Mouse (Mus musculus) limb, embryonic 14.5 days (tissue): ENCODE results near the gene Kirrel3. TPM values are rescaled to one million over a fixed set of nuclear protein-coding genes. Genes with fewer than 3 reads are reported as not detected.

Source experiments
- ATAC-seq: fragments of 200-750 bp; cut with Nextera tagmentation; 2 replicates; pipeline ENCODE4 v1.8.0; 2017; ENCODE audit warnings: low read depth, moderate number of reproducible peaks, moderate TSS enrichment; ENCODE audit not compliant: low FRiP score
- DNase-seq: peaks from one replicate; pipeline ENCODE4 v3.0.0-alpha.2; 2015; ENCODE audit warnings: low spot score
- H3K27ac ChIP-seq: fragments of 300-500 bp; sonication (generic); replicated peaks from 2 replicates; pipeline ENCODE4 v1.5.1; 2014; ENCODE audit warnings: low read depth, mild to moderate bottlenecking, low read length, moderate library complexity, mixed read lengths
- H3K27me3 ChIP-seq: fragments of 300-500 bp; sonication (generic); 2 replicates; pipeline ENCODE4 v1.6.1; 2014; ENCODE audit warnings: low read length, mixed read lengths; ENCODE audit not compliant: control insufficient read depth, insufficient read depth
- H3K36me3 ChIP-seq: fragments of 300-500 bp; sonication (generic); 2 replicates; pipeline ENCODE4 v1.6.1; 2014; ENCODE audit warnings: mild to moderate bottlenecking, low read length, moderate library complexity, mixed read lengths; ENCODE audit not compliant: control insufficient read depth, insufficient read depth
- H3K4me1 ChIP-seq: fragments of 300-500 bp; sonication (generic); 2 replicates; pipeline ENCODE4 v1.6.1; 2014; ENCODE audit warnings: antibody characterized with exemption, low read length, mixed read lengths; ENCODE audit not compliant: control insufficient read depth, insufficient read depth
- H3K4me2 ChIP-seq: fragments of 300-500 bp; sonication (generic); replicated peaks from 2 replicates; pipeline ENCODE4 v1.6.1; 2014; ENCODE audit warnings: low read depth, mild to moderate bottlenecking, low read length, moderate library complexity; ENCODE audit not compliant: severe bottlenecking
- H3K4me3 ChIP-seq: fragments of 300-500 bp; sonication (generic); replicated peaks from 2 replicates; pipeline ENCODE4 v1.5.1; 2014; ENCODE audit warnings: low read length
- H3K9ac ChIP-seq: fragments of 300-500 bp; sonication (generic); 2 replicates; pipeline ENCODE4 v1.6.1; 2014; ENCODE audit warnings: mild to moderate bottlenecking, low read depth, low read length, moderate library complexity; ENCODE audit not compliant: severe bottlenecking
- H3K9me3 ChIP-seq: fragments of 300-500 bp; sonication (generic); 2 replicates; pipeline ENCODE4 v1.6.1; 2016; ENCODE audit warnings: low read length; ENCODE audit not compliant: control insufficient read depth
- POLR2A ChIP-seq: fragments of 200-500 bp; IDR thresholded peaks from 2 replicates; pipeline ENCODE4 v1.8.0; 2012; ENCODE audit warnings: inconsistent platforms, mild to moderate bottlenecking, moderate library complexity, borderline replicate concordance; ENCODE audit not compliant: insufficient read depth, insufficient read length; ENCODE audit errors: extremely low read depth
- WGBS: fragments of 180-500 bp; shearing (Covaris S2); extraction: QIAGEN DNeasy Blood & Tissue Kit; methylation state at CpG from one replicate; pipeline ENCODE4 v1.1.7; 2014; 5-methylcytosine and 5-hydroxymethylcytosine counted together
- polyA plus RNA-seq, 2 experiments: library from polyadenylated mRNA; depleted of rRNA in 1 of 2; stranded (reverse) in 1 of 2; unstranded in 1 of 2; fragments of >200 nt; fragmentation: Nextera tagmentation in 1 of 2; extraction: Ambion mirVana in 1 of 2; gene quantifications; 2 replicates each; pipeline versions ENCODE4 v1.2.1 to v1.2.3; 2012 to 2014

The Kirrel3 gene
- polyA plus RNA-seq, 2 experiments: 10.1 to 14.6 TPM

GRCm38 (mm10) chr9:34507164-34507563 lies 21.5 kb downstream of the Kirrel3 start:
- no peaks in the 10 kb centered on the region for H3K27me3 ChIP-seq
- no peaks in the 10 kb centered on the region for H3K4me1 ChIP-seq
- H3K9me3 ChIP-seq: no peaks in the 10 kb centered on the region
- ATAC-seq (no peak), DNase-seq (no peak)
- no peak for TF ChIP-seq POLR2A
- no peak overlapping the region for H3K4me2 ChIP-seq
- H3K4me3 ChIP-seq: no peak overlapping the region
- 87% methylated on average over 2 of the region's 2 CpGs for WGBS
- H3K36me3 ChIP-seq: no peaks in the 10 kb centered on the region
- no peak overlapping the region for H3K9ac ChIP-seq
- no peak overlapping the region for H3K27ac ChIP-seq

GRCm38 (mm10) chr9:34518861-34519260 lies 33.2 kb downstream of the Kirrel3 start:
- H3K9ac ChIP-seq: no peak overlapping the region
- WGBS: 84% methylated on average over 6 of the region's 6 CpGs

GRCm38 (mm10) chr9:34520234-34520950 lies 34.7 kb downstream of the Kirrel3 start:
- H3K9ac ChIP-seq: no peak overlapping the region
- no peaks in the 10 kb centered on the region for H3K9me3 ChIP-seq
- TF ChIP-seq POLR2A: no peak
- peak; percentile 40 for DNase-seq
- WGBS: 19% methylated on average over 20 of the region's 20 CpGs
- H3K4me2 ChIP-seq: peak overlapping the region; percentile 37
- no peak overlapping the region for H3K4me3 ChIP-seq
- peaks cover 4% of the 10 kb centered on the region; the same call in 1 of the 2 replicates for H3K4me1 ChIP-seq
- peak; percentile 37; the same call in 1 of the 2 replicates for ATAC-seq
- H3K27ac ChIP-seq: no peak overlapping the region
- H3K27me3 ChIP-seq: no peaks in the 10 kb centered on the region
- H3K36me3 ChIP-seq: no peaks in the 10 kb centered on the region

More at GRCm38 (mm10) chr9:34518861-34519260, 33.2 kb downstream of the Kirrel3 start:
- Histone ChIP-seq H3K4me2 (no peak overlapping the region), H3K27ac (no peak overlapping the region), H3K4me1 (peaks cover 4% of the 10 kb centered on the region; the same call in 1 of the 2 replicates), H3K36me3 (no peaks in the 10 kb centered on the region), H3K4me3 (no peak overlapping the region), H3K9me3 (no peaks in the 10 kb centered on the region), H3K27me3 (no peaks in the 10 kb centered on the region)
- TF ChIP-seq POLR2A: no peak
- DNase-seq (no peak), ATAC-seq (no peak)

DNA sequence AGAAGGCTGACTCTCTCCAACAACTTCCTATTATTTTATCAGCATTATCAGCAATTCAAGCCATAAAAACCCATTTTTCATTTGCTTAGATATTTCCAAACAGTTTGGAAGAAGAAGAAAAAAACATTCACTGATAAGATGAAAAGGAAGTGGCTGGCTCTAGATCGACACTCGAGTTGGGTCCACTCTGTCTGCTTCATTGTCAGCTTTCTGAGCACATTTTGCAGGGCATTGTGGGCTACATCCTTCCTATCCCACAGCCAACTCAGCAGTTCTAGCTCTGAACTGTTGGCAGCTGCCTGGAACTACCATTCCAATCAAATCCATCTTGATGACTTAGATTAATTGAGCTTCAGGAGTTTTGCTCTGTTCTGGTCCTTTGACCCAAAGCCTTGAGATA lies 40.0 kb downstream of the Kirrel3 start:
- no peak for DNase-seq

GRCm38 (mm10) chr9:34538591-34539335 lies 53.1 kb downstream of the Kirrel3 start:
- ATAC-seq: no peak
- Histone ChIP-seq H3K4me3 (no peak overlapping the region), H3K4me2 (no peak overlapping the region), H3K27me3 (no peaks in the 10 kb centered on the region), H3K9me3 (no peaks in the 10 kb centered on the region), H3K4me1 (no peaks in the 10 kb centered on the region), H3K27ac (no peak overlapping the region), H3K9ac (no peak overlapping the region), H3K36me3 (no peaks in the 10 kb centered on the region)
- DNase-seq: no peak
- no peak for TF ChIP-seq POLR2A
- WGBS: 78% methylated on average over 7 of the region's 7 CpGs

More for the DNA sequence above, 40.0 kb downstream of the Kirrel3 start:
- Histone ChIP-seq H3K36me3 (no peaks in the 10 kb centered on the region), H3K9me3 (no peaks in the 10 kb centered on the region), H3K27me3 (no peaks in the 10 kb centered on the region), H3K27ac (no peak overlapping the region), H3K4me2 (no peak overlapping the region), H3K9ac (no peak overlapping the region), H3K4me1 (no peaks in the 10 kb centered on the region), H3K4me3 (no peak overlapping the region)
- no peak for ATAC-seq
- TF ChIP-seq POLR2A: no peak
- WGBS: 56% methylated on average over 2 of the region's 2 CpGs
